Mouse (Mus musculus): ENCODE results near the gene Ormdl2. TPM values are rescaled to one million over a fixed set of nuclear protein-coding genes. Genes with fewer than 3 reads are reported as not detected.
"Not testable (repeated sequence)": the region's sequence is repeated elsewhere in the genome, so short reads cannot be mapped to it uniquely, and the experiment has no call there.

The Ormdl2 gene
- polyA plus RNA-seq, 1 experiment from 2014 or later: 23.5 TPM

- Histone ChIP-seq H3K9ac (replicated peaks) (no peak overlapping the region), H3K4me2 (no peak overlapping the region), H3K4me3 (replicated peaks) (no peak overlapping the region), H3K4me1 (no peaks in the 10 kb centered on the region), H3K9me3 (replicated peaks) (no peaks in the 10 kb centered on the region), H3K27me3 (replicated peaks) (no peaks in the 10 kb centered on the region), H3K36me3 (peaks cover 52% of the 10 kb centered on the region), H3K27ac (replicated peaks) (no peak overlapping the region)
- no peak for ATAC-seq (ENCODE audit: low FRiP score)
These were observed 16.0 kb upstream of the Ormdl2 start for GRCm38 (mm10) chr10:128837400-128837799.

DNA sequence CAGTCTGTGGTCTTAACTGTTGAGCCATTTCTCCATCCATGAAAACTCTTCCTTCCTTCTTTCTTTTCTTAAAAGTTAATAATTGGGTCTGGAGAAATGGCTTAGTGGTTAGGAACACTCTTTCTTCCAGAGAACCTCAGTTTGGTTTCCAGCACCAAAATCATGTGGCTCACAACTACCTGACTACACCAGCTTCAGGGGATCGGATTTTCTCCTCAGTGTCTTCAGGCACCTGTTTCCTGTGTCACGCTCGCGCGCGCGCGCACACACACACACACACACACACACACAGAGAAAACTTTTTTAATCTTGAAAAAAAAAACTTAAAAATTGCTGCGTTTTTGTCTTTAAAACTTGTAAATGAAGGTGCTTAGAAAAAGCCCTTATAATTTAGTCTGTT lies 2.4 kb upstream of the Ormdl2 start:
- no peak overlapping the region for H3K27ac ChIP-seq (replicated peaks)
- H3K9me3 ChIP-seq (replicated peaks): no peaks in the 10 kb centered on the region
- H3K4me1 ChIP-seq: peaks cover 20% of the 10 kb centered on the region
- peaks cover 14% of the 10 kb centered on the region for H3K36me3 ChIP-seq
- no peak overlapping the region for H3K4me2 ChIP-seq
- no peak overlapping the region for H3K9ac ChIP-seq (replicated peaks)
- ATAC-seq (ENCODE audit: low FRiP score): no peak
- H3K4me3 ChIP-seq (replicated peaks): no peak overlapping the region
- over 99% methylated on average over 9 of the region's 9 CpGs for WGBS
- H3K27me3 ChIP-seq (replicated peaks): no peaks in the 10 kb centered on the region

DNA sequence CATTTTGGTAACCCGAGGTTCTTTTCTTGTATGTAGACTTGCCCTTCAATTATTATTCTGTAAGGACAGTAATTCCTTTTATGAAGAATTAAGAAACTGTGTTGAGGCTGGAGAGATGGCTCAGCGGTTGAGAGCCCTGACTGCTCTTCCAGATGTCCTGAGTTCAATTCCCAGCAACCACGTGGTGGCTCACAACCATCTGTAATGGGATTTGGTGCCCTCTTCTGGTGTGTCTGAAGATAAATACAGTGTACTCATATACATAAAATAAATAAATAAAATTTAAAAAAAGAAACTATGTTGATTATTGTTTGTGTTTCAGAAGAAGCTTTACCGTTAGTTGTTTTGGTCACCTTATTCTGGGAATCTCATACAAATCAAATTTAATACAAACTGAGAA lies 1.6 kb upstream of the Ormdl2 start:
- not testable (repeated sequence) for ATAC-seq (ENCODE audit: low FRiP score); H3K4me3 ChIP-seq (replicated peaks); H3K27me3 ChIP-seq (replicated peaks); H3K9me3 ChIP-seq (replicated peaks); H3K9ac ChIP-seq (replicated peaks); H3K27ac ChIP-seq (replicated peaks)
- peak overlapping the region; percentile 85 for H3K4me2 ChIP-seq
- peaks cover 20% of the 10 kb centered on the region for H3K36me3 ChIP-seq
- WGBS: 81% methylated on average over 4 of the region's 4 CpGs
- H3K4me1 ChIP-seq: peaks cover 20% of the 10 kb centered on the region

DNA sequence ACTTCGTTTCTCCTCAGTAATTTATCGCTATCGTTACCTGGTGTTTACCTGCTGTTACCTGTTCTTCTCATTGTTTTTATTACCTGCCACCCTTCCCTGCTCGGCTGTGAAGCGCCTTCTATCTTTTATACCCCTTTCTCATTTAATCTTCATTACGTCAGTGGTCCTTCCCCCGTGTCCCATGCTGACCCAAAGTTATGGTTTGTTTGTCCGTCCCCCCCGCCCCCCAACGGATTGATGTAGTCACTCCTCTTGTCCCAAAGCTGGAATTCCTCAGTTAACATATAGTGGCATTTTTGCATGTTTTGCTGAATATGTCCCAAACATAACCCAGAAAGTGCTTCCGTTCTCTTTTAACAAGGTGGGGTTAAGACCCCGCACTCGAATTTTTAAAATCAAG lies 690 bp upstream of the Ormdl2 start:
- Histone ChIP-seq H3K9ac (replicated peaks) (peak overlapping the region; percentile 75), H3K9me3 (replicated peaks) (no peaks in the 10 kb centered on the region), H3K27ac (replicated peaks) (peak overlapping the region; percentile 75), H3K27me3 (replicated peaks) (no peaks in the 10 kb centered on the region), H3K36me3 (peaks cover 29% of the 10 kb centered on the region), H3K4me2 (peak overlapping the region; percentile 85), H3K4me3 (replicated peaks) (peak overlapping the region; percentile 71), H3K4me1 (peaks cover 20% of the 10 kb centered on the region)
- 4% methylated on average over 13 of the region's 13 CpGs for WGBS
- peak; percentile 3; the same call in 1 of the 2 replicates for ATAC-seq (ENCODE audit: low FRiP score)

DNA sequence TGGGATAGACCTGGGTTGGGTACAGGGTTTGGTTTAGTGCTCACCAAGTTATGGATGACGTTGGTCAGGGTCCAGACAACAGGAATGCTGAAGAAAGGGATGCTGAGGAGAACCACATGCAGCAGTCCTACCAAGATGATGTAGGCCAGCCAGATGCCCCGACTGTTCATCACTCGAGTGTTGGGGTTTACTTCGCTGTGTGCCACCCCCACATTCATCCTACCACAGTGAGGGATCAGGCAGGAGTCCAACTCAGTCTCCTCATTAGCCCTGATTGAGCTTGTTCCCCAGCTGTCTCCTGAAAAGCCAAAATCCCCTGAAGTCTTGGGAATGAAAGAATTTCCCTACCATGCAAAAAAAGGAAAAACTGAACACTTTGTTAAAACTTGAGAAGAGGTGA lies 1.2 kb downstream of the Ormdl2 start:
- peaks cover 44% of the 10 kb centered on the region for H3K36me3 ChIP-seq
- H3K4me3 ChIP-seq (replicated peaks): no peak overlapping the region
- 88% methylated on average over 4 of the region's 4 CpGs for WGBS
- ATAC-seq (ENCODE audit: low FRiP score): no peak
- no peaks in the 10 kb centered on the region for H3K27me3 ChIP-seq (replicated peaks)
- no peak overlapping the region for H3K9ac ChIP-seq (replicated peaks)
- H3K4me1 ChIP-seq: peaks cover 20% of the 10 kb centered on the region
- no peak overlapping the region for H3K27ac ChIP-seq (replicated peaks)
- H3K9me3 ChIP-seq (replicated peaks): no peaks in the 10 kb centered on the region
- H3K4me2 ChIP-seq: no peak overlapping the region

DNA sequence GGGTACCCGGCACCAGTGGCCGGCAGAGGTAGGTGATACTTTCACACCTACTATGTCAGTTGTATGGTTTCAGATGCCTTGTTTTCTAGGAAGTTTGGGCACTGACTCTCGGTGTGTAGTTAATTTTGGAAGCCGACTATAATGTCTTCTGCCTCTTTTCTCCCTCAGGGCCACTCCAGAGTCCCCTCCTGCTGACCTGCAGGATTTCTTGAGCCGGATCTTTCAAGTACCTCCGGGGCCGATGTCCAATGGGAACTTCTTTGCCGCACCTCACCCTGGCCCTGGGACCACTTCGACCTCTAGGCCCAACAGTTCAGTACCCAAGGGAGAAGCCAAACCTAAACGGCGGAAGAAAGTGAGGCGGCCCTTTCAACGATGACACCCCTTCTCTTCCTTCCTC lies 4.4 kb downstream of the Ormdl2 start, which contains the start of gene Sarnp:
TSS of gene Sarnp (plus strand) at position 301 of the 400 bp plus-strand sequence.
- WGBS: 93% methylated on average over 13 of the region's 13 CpGs
- no peak within 1 kb of the TSS for H3K4me3 ChIP-seq (replicated peaks)
- peaks cover 8% of the 10 kb centered on the region for H3K4me1 ChIP-seq
- peaks cover 58% of the 10 kb centered on the region for H3K36me3 ChIP-seq
- no peak within 1 kb of the TSS for H3K27ac ChIP-seq (replicated peaks)
- H3K4me2 ChIP-seq: no peak within 1 kb of the TSS
- H3K9me3 ChIP-seq (replicated peaks): no peaks in the 10 kb centered on the region
- no peak for ATAC-seq (ENCODE audit: low FRiP score)
- H3K27me3 ChIP-seq (replicated peaks): no peaks in the 10 kb centered on the region
- H3K9ac ChIP-seq (replicated peaks): no peak within 1 kb of the TSS

- Histone ChIP-seq H3K4me3 (replicated peaks) (peak overlapping the region; percentile 86), H3K4me1 (peaks cover 65% of the 10 kb centered on the region), H3K9ac (replicated peaks) (peak overlapping the region; percentile 20; the same call in 1 of the 2 replicates), H3K4me2 (peak overlapping the region; percentile 67), H3K27ac (replicated peaks) (no peak overlapping the region), H3K9me3 (replicated peaks) (no peaks in the 10 kb centered on the region), H3K27me3 (replicated peaks) (no peaks in the 10 kb centered on the region), H3K36me3 (0 out of 2 replicates have a peak, but pooled peaks cover 4% of the 10 kb centered on the region)
- no peak for ATAC-seq (ENCODE audit: low FRiP score)
- 95% methylated on average over 8 of the region's 8 CpGs for WGBS
These were observed 14.4 kb downstream of the Ormdl2 start for GRCm38 (mm10) chr10:128807018-128807417.

GRCm38 (mm10) chr10:128806086-128806485 lies 15.4 kb downstream of the Ormdl2 start:
- H3K4me2 ChIP-seq: peak overlapping the region; percentile 67
- peak overlapping the region; percentile 98; the same call in 1 of the 2 replicates for H3K27ac ChIP-seq (replicated peaks)
- ATAC-seq (ENCODE audit: low FRiP score): no peak

GRCm38 (mm10) chr10:128805092-128806000 lies 16.1 kb downstream of the Ormdl2 start:
- H3K4me1 ChIP-seq: peaks cover 66% of the 10 kb centered on the region
- under 1% methylated on average over 69 of the region's 70 CpGs for WGBS
- H3K9ac ChIP-seq (replicated peaks): peak overlapping the region; percentile 91

More at GRCm38 (mm10) chr10:128806086-128806485, 15.4 kb downstream of the Ormdl2 start:
- H3K4me3 ChIP-seq (replicated peaks): peak overlapping the region; percentile 86
- no peaks in the 10 kb centered on the region for H3K9me3 ChIP-seq (replicated peaks)
- 65% methylated on average over 6 of the region's 6 CpGs for WGBS
- no peaks in the 10 kb centered on the region for H3K27me3 ChIP-seq (replicated peaks)
- H3K4me1 ChIP-seq: peaks cover 68% of the 10 kb centered on the region
- H3K36me3 ChIP-seq: peaks cover 6% of the 10 kb centered on the region; the same call in 1 of the 2 replicates
- H3K9ac ChIP-seq (replicated peaks): peak overlapping the region; percentile 91

GRCm38 (mm10) chr10:128804271-128805091 lies 17.0 kb downstream of the Ormdl2 start, which contains the start of gene Tmem198b:
TSS of gene Tmem198b (minus strand) at chr10:128804370.
- peak; percentile 75 for ATAC-seq (ENCODE audit: low FRiP score)
- Histone ChIP-seq H3K4me1 (peaks cover 58% of the 10 kb centered on the region), H3K4me3 (replicated peaks) (peak within 1 kb of the TSS; percentile 86), H3K9ac (replicated peaks) (peak within 1 kb of the TSS; percentile 91), H3K36me3 (peaks cover 13% of the 10 kb centered on the region; the same call in 1 of the 2 replicates), H3K9me3 (replicated peaks) (no peaks in the 10 kb centered on the region), H3K4me2 (peak within 1 kb of the TSS; percentile 67), H3K27ac (replicated peaks) (peak within 1 kb of the TSS; percentile 98), H3K27me3 (replicated peaks) (no peaks in the 10 kb centered on the region)
- under 1% methylated on average over 28 of the region's 28 CpGs for WGBS

More at GRCm38 (mm10) chr10:128805092-128806000, 16.1 kb downstream of the Ormdl2 start:
- Histone ChIP-seq H3K36me3 (peaks cover 12% of the 10 kb centered on the region; the same call in 1 of the 2 replicates), H3K4me2 (peak overlapping the region; percentile 67), H3K9me3 (replicated peaks) (no peaks in the 10 kb centered on the region), H3K27ac (replicated peaks) (peak overlapping the region; percentile 98), H3K27me3 (replicated peaks) (no peaks in the 10 kb centered on the region), H3K4me3 (replicated peaks) (peak overlapping the region; percentile 86)
- ATAC-seq (ENCODE audit: low FRiP score): peak; percentile 94

- H3K4me1 ChIP-seq: peaks cover 52% of the 10 kb centered on the region
- no peaks in the 10 kb centered on the region for H3K27me3 ChIP-seq (replicated peaks)
- ATAC-seq (ENCODE audit: low FRiP score): peak; percentile 9
These were observed 17.6 kb downstream of the Ormdl2 start, which contains the start of gene Dnajc14 for GRCm38 (mm10) chr10:128803771-128804270. TSS of gene Dnajc14 (plus strand) at chr10:128804062.

More at GRCm38 (mm10) chr10:128803771-128804270, 17.6 kb downstream of the Ormdl2 start, which contains the start of gene Dnajc14:
- Histone ChIP-seq H3K4me3 (replicated peaks) (peak within 1 kb of the TSS; percentile 86), H3K9ac (replicated peaks) (peak within 1 kb of the TSS; percentile 91), H3K9me3 (replicated peaks) (no peaks in the 10 kb centered on the region), H3K36me3 (peaks cover 11% of the 10 kb centered on the region; the same call in 1 of the 2 replicates), H3K27ac (replicated peaks) (peak within 1 kb of the TSS; percentile 98), H3K4me2 (peak within 1 kb of the TSS; percentile 67)
- under 1% methylated on average over 14 of the region's 14 CpGs for WGBS
